In genomic region chr14:6304743-6305142, GRCm38 (mm10) we compare ENCODE assay signal across 18 mouse cellular contexts. TPM values are rescaled to one million over a fixed set of nuclear protein-coding genes. Genes with fewer than 3 reads are reported as not detected.
"Had no signal": no experiment of that assay in that cellular context is flagged by ENCODE, and none has a peak within 500 bp of the region (broad histone marks: within the 10 kb centered on the region; RNA-seq: fewer than 3 reads in every experiment).

Gm21103 (minus strand) TSS chr14:6304843.

RNA-seq across cellular contexts. Expression of gene Gm21103, which starts in this region (rescaled TPM):
- polyA plus RNA-seq: cortical plate, adult 2 months; embryonic facial prominence, embryonic 10.5 days; embryonic facial prominence, embryonic 11.5 days; embryonic facial prominence, embryonic 12.5 days; embryonic facial prominence, embryonic 13.5 days; embryonic facial prominence, embryonic 14.5 days; embryonic facial prominence, embryonic 15.5 days; erythroblast, embryonic 14.5 days; forebrain, embryonic 10.5 days; forebrain, embryonic 11.5 days; forebrain, embryonic 12.5 days; forebrain, embryonic 13.5 days; forebrain, embryonic 14.5 days; forebrain, embryonic 15.5 days; forebrain, embryonic 16.5 days; forebrain, postnatal 0 days; frontal cortex, adult 2 months; heart, adult 2 months had no signal
